Mouse (Mus musculus) ES-Bruce4 (cell line): ENCODE data around the gene Adora2a.

Source experiments
- CTCF ChIP-seq: IDR thresholded peaks from one replicate; pipeline ENCODE4 v1.8.1; 2011; ENCODE audit warnings: low read depth, low read length
- EP300 ChIP-seq: IDR thresholded peaks from 2 replicates; pipeline ENCODE4 v1.6.1; 2011; ENCODE audit warnings: low read depth, low read length; ENCODE audit not compliant: insufficient read depth
- POLR2A ChIP-seq: IDR thresholded peaks from one replicate; pipeline ENCODE4 v1.8.1; 2011; ENCODE audit warnings: low read length; ENCODE audit not compliant: insufficient read depth

DNA sequence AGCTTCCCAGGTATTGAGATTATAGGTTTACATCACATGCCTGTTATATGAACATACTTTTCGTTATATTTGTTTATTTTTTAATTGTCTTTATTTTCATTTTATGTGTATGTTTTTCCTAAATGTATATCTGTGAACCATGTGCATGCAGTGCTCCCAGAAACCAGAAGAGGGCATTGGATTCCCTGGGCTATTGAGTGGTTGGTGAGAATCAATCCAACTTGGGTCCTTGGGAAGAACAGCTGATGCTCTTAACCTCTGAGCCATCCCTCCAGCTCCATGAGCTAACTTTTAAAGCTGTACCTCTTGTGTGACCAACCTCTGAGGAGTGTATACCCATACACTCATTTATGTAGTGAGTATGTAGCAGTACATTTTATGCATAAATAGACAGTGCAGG, 39.2 kb upstream of the Adora2a start:
- TF ChIP-seq POLR2A (no peak), CTCF (no peak), EP300 (no peak)
